Mouse (Mus musculus): ENCODE results near the gene Plekhg4.
A peak's percentile ranks its signal among the peaks of the same experiment; 100 is the strongest.

The Plekhg4 gene

GRCm38 (mm10) chr8:105349096-105349771, 23.8 kb upstream of the Plekhg4 start:
- no peak for DNase-seq (ENCODE audit: extremely low read depth, low read depth, low spot score)

GRCm38 (mm10) chr8:105350186-105350585, 22.9 kb upstream of the Plekhg4 start:
- DNase-seq (ENCODE audit: extremely low read depth, low read depth, low spot score) = no peak

GRCm38 (mm10) chr8:105353583-105354135, 19.4 kb upstream of the Plekhg4 start:
- DNase-seq (ENCODE audit: extremely low read depth, low read depth, low spot score) = peak; percentile 47

GRCm38 (mm10) chr8:105354549-105354948, 18.5 kb upstream of the Plekhg4 start:
- no peak for DNase-seq (ENCODE audit: extremely low read depth, low read depth, low spot score)

GRCm38 (mm10) chr8:105355179-105356024, 17.7 kb upstream of the Plekhg4 start:
- DNase-seq (ENCODE audit: extremely low read depth, low read depth, low spot score) = no peak

GRCm38 (mm10) chr8:105356681-105357080, 16.4 kb upstream of the Plekhg4 start:
- DNase-seq (ENCODE audit: extremely low read depth, low read depth, low spot score) = no peak

- DNase-seq (ENCODE audit: extremely low read depth, low read depth, low spot score) = no peak
Observed at GRCm38 (mm10) chr8:105359208-105359607, 13.9 kb upstream of the Plekhg4 start.

GRCm38 (mm10) chr8:105359646-105360045, 13.4 kb upstream of the Plekhg4 start:
- DNase-seq (ENCODE audit: extremely low read depth, low read depth, low spot score) = no peak

GRCm38 (mm10) chr8:105361751-105362702, 11.0 kb upstream of the Plekhg4 start:
- no peak for DNase-seq (ENCODE audit: extremely low read depth, low read depth, low spot score)

GRCm38 (mm10) chr8:105367107-105367506, 6.0 kb upstream of the Plekhg4 start:
- DNase-seq (ENCODE audit: extremely low read depth, low read depth, low spot score) = no peak

GRCm38 (mm10) chr8:105372473-105372872, 601 bp upstream of the Plekhg4 start:
- DNase-seq (ENCODE audit: extremely low read depth, low read depth, low spot score) = no peak

GRCm38 (mm10) chr8:105374513-105374966, 1.5 kb downstream of the Plekhg4 start:
- DNase-seq (ENCODE audit: extremely low read depth, low read depth, low spot score) = no peak

- no peak for DNase-seq (ENCODE audit: extremely low read depth, low read depth, low spot score)
Observed at GRCm38 (mm10) chr8:105378673-105379072, 5.6 kb downstream of the Plekhg4 start.

GRCm38 (mm10) chr8:105380308-105380707, 7.2 kb downstream of the Plekhg4 start:
- DNase-seq (ENCODE audit: extremely low read depth, low read depth, low spot score) = no peak

- DNase-seq (ENCODE audit: extremely low read depth, low read depth, low spot score) = no peak
Observed at GRCm38 (mm10) chr8:105384070-105384469, 11.0 kb downstream of the Plekhg4 start.

GRCm38 (mm10) chr8:105387151-105387550, 14.1 kb downstream of the Plekhg4 start:
- no peak for DNase-seq (ENCODE audit: extremely low read depth, low read depth, low spot score)

GRCm38 (mm10) chr8:105389096-105389495, 16.0 kb downstream of the Plekhg4 start:
- DNase-seq (ENCODE audit: extremely low read depth, low read depth, low spot score) = no peak

- no peak for DNase-seq (ENCODE audit: extremely low read depth, low read depth, low spot score)
Observed at GRCm38 (mm10) chr8:105393089-105393787, 20.2 kb downstream of the Plekhg4 start.

- peak; percentile 42 for DNase-seq (ENCODE audit: extremely low read depth, low read depth, low spot score)
Observed at GRCm38 (mm10) chr8:105393915-105394314, 20.8 kb downstream of the Plekhg4 start.

- DNase-seq (ENCODE audit: extremely low read depth, low read depth, low spot score) = no peak
Observed at GRCm38 (mm10) chr8:105397747-105398146, 24.7 kb downstream of the Plekhg4 start.
